Mouse (Mus musculus): Measurements from ENCODE around the gene Gm28230.

Gene Gm28230

GRCm38 (mm10) chr2:74726551-74726950, at the start of gene Gm28230:
Gm28230 (plus strand) TSS chr2:74726728.
- peak; percentile 24 to 25 for DNase-seq

GRCm38 (mm10) chr2:74677106-74677505, 49.4 kb upstream of the Gm28230 start:
- peak in 1 of 2 experiments; percentile 11 for DNase-seq

- DNase-seq: peak; percentile 48 to 61
These were observed 47.5 kb upstream of the Gm28230 start, which contains the start of gene Hoxd11 for GRCm38 (mm10) chr2:74678891-74679595. Hoxd11 (plus strand) TSS chr2:74679557.

- peak; percentile 53 to 69 for DNase-seq
These were observed 46.9 kb upstream of the Gm28230 start for GRCm38 (mm10) chr2:74679596-74679971.

GRCm38 (mm10) chr2:74679980-74680379, 46.5 kb upstream of the Gm28230 start:
- peak; percentile 59 to 69 for DNase-seq

- peak; percentile 59 to 63 for DNase-seq
These were observed 45.7 kb upstream of the Gm28230 start for GRCm38 (mm10) chr2:74680561-74681398.

GRCm38 (mm10) chr2:74681594-74682531, 44.7 kb upstream of the Gm28230 start:
- DNase-seq: peak; percentile 72 to 82

- peak in 1 of 2 experiments; percentile 55 for DNase-seq
These were observed 43.7 kb upstream of the Gm28230 start for GRCm38 (mm10) chr2:74682796-74683195.

- peak; percentile 66 to 79 for DNase-seq
These were observed 43.0 kb upstream of the Gm28230 start for GRCm38 (mm10) chr2:74683471-74683951.

- DNase-seq: no peak
These were observed 42.4 kb upstream of the Gm28230 start for GRCm38 (mm10) chr2:74684106-74684505.

- DNase-seq: no peak
These were observed 41.4 kb upstream of the Gm28230 start for GRCm38 (mm10) chr2:74685059-74685603.

GRCm38 (mm10) chr2:74686301-74686987, 40.1 kb upstream of the Gm28230 start:
- peak; percentile 90 to 92 for DNase-seq

- peak; percentile 45 to 72 for DNase-seq
These were observed 39.4 kb upstream of the Gm28230 start for GRCm38 (mm10) chr2:74686988-74687697.

GRCm38 (mm10) chr2:74687698-74688555, 38.6 kb upstream of the Gm28230 start:
- DNase-seq: peak; percentile 61 to 74

GRCm38 (mm10) chr2:74688795-74689573, 37.5 kb upstream of the Gm28230 start:
- DNase-seq: peak; percentile 50 to 64

GRCm38 (mm10) chr2:74689574-74690337, 36.8 kb upstream of the Gm28230 start:
- DNase-seq: peak; percentile 67 to 78

- no peak for DNase-seq
These were observed 36.2 kb upstream of the Gm28230 start for GRCm38 (mm10) chr2:74690338-74690716.

All from kidney, postnatal 4 days (tissue).